Mouse (Mus musculus) bone marrow, adult 2 months (tissue): ENCODE measurements at regions not wholly inside any gene's neighbourhood (a gene's known extent, or its start where the extent isn't known, plus 50 kb on each side); places are given as distances from the start of the nearest gene placed in this dataset.

ENCODE experiments used
- CTCF ChIP-seq: fragments of 200-500 bp; IDR thresholded peaks from 2 replicates; pipeline ENCODE4 v1.5.1; 2011; ENCODE audit warnings: low read length, control low read depth; ENCODE audit not compliant: control insufficient read depth, insufficient read depth
- POLR2A ChIP-seq: fragments of 200-500 bp; IDR thresholded peaks from 2 replicates; pipeline ENCODE4 v1.6.1; 2011; ENCODE audit warnings: low read depth, mild to moderate bottlenecking, control low read depth, low read length, borderline replicate concordance; ENCODE audit not compliant: control insufficient read depth

DNA sequence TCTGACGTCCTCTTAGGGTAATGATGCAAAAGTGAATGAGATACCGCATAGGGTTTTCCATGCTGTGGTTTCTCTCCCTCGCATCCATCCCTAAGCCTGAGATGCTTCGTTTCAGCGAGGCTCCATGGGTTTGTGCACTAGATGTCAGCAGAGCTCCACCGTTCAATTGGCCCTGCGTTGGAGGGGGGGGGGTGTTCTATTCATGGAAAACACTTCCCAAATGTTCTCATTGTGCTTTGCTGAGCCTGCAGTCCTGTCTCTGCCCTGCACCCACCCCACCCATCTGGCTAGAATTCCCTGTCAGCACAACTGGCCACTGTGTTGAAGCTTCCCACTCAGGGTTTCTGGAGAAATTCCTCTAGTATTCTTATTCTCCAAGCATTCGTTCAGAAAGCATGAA is 110.5 kb downstream of the Spata18 start:
- TF ChIP-seq CTCF (no peak), POLR2A (no peak)
